11 mouse cellular contexts compared by ENCODE assay signal in genomic region chr4:129909261-129909731, GRCm38 (mm10). TPM values are rescaled to one million over a fixed set of nuclear protein-coding genes. Genes with fewer than 3 reads are reported as not detected.
DNase-seq lines count a peak whose midpoint lies in the region; ATAC-seq and TF ChIP-seq lines count a peak whose summit lies in the region.
"Had no signal": no experiment of that assay in that cellular context is flagged by ENCODE, and none has a peak within 500 bp of the region (broad histone marks: within the 10 kb centered on the region; RNA-seq: fewer than 3 reads in every experiment).

No protein-coding gene starts in this region.

- peak; percentile 70 for DNase-seq in adrenal gland, adult 2 months
- DNase-seq in adrenal gland, adult 18-20 months (ENCODE audit: low spot score in 2 of 2): no peak
- no peak for DNase-seq in liver, embryonic 11.5 days (ENCODE audit: low spot score)
- no peak for DNase-seq in midbrain, embryonic 11.5 days (ENCODE audit: low spot score, missing footprints)
- DNase-seq: embryo, embryonic 11 days; gastrocnemius, postnatal 14 days; liver had no signal

- no peak overlapping the region for H3K9ac ChIP-seq in liver, embryonic 16.5 days (ENCODE audit: low read depth, low read length)
- no peak overlapping the region for H3K9ac ChIP-seq in liver, embryonic 11.5 days (ENCODE audit: low read depth, low read length)
- no peak overlapping the region for H3K9ac ChIP-seq in midbrain, embryonic 11.5 days (ENCODE audit: low read length)
- H3K9ac ChIP-seq in hindbrain, embryonic 12.5 days: no peak overlapping the region

- TF ChIP-seq POLR2A in bone marrow, adult 2 months (IDR thresholded peaks at IDR 0.05; ENCODE audit: borderline replicate concordance, control insufficient read depth, low read depth, low read length): 0 out of 2 replicates have a peak, but pooled peaks have one; percentile 7

- peaks cover 12% of the 10 kb centered on the region for H3K4me1 ChIP-seq in liver, embryonic 16.5 days (ENCODE audit: control insufficient read depth, low read depth, low read length)
- H3K4me1 ChIP-seq in liver, embryonic 11.5 days (replicated peaks; ENCODE audit: control insufficient read depth, insufficient read depth, low read length): peaks cover 7% of the 10 kb centered on the region
- peaks cover 9% of the 10 kb centered on the region for H3K4me1 ChIP-seq in bone marrow, adult 2 months (ENCODE audit: control insufficient read depth, insufficient read depth, low read length)
- H3K4me1 ChIP-seq in midbrain, embryonic 11.5 days (ENCODE audit: control insufficient read depth, insufficient read depth, low read length): peaks cover 9% of the 10 kb centered on the region
- peaks cover 21% of the 10 kb centered on the region for H3K4me1 ChIP-seq in hindbrain, embryonic 12.5 days

- no peaks in the 10 kb centered on the region for H3K36me3 ChIP-seq in liver, embryonic 16.5 days (ENCODE audit: control insufficient read depth, insufficient read depth)
- H3K36me3 ChIP-seq in liver, embryonic 11.5 days (ENCODE audit: control insufficient read depth, insufficient read depth, low read length): no peaks in the 10 kb centered on the region
- no peaks in the 10 kb centered on the region for H3K36me3 ChIP-seq in midbrain, embryonic 11.5 days (ENCODE audit: control insufficient read depth, insufficient read depth, low read length)
- no peaks in the 10 kb centered on the region for H3K36me3 ChIP-seq in hindbrain, embryonic 12.5 days

- H3K9me3 ChIP-seq in liver, embryonic 16.5 days (replicated peaks; ENCODE audit: control insufficient read depth, low read length): no peaks in the 10 kb centered on the region
- H3K9me3 ChIP-seq in liver, embryonic 11.5 days (ENCODE audit: control insufficient read depth, low read length): no peaks in the 10 kb centered on the region
- H3K9me3 ChIP-seq in midbrain, embryonic 11.5 days (ENCODE audit: control insufficient read depth, low read length): no peaks in the 10 kb centered on the region
- no peaks in the 10 kb centered on the region for H3K9me3 ChIP-seq in hindbrain, embryonic 12.5 days (replicated peaks)

- 19% methylated on average over 4 of the region's 4 CpGs for WGBS in liver, embryonic 16.5 days (ENCODE audit: insufficient replicate concordance)
- WGBS in liver, embryonic 11.5 days: 36% methylated on average over 4 of the region's 4 CpGs
- 2% methylated on average over 4 of the region's 4 CpGs for WGBS in bone marrow, adult 2 months
- 78% methylated on average over 4 of the region's 4 CpGs for WGBS in midbrain, embryonic 11.5 days
- 69% methylated on average over 4 of the region's 4 CpGs for WGBS in hindbrain, embryonic 12.5 days

- no peak for TF ChIP-seq CTCF in bone marrow, adult 2 months (IDR thresholded peaks at IDR 0.05; ENCODE audit: control insufficient read depth, insufficient read depth, low read length)

- ATAC-seq in liver, embryonic 16.5 days (ENCODE audit: low read depth): no peak
- ATAC-seq in liver, embryonic 11.5 days (replicated peaks; ENCODE audit: low FRiP score): no peak
- ATAC-seq in megakaryocyte progenitor cell, adult 5-6 weeks (replicated peaks; ENCODE audit: poor library complexity): peak; percentile 45; the same call in 1 of the 2 replicates
- no peak for ATAC-seq in midbrain, embryonic 11.5 days (ENCODE audit: low FRiP score)
- no peak for ATAC-seq in hindbrain, embryonic 12.5 days (ENCODE audit: low FRiP score)

- no peak overlapping the region for H3K4me3 ChIP-seq in liver, embryonic 16.5 days (ENCODE audit: low read depth, low read length)
- no peak overlapping the region for H3K4me3 ChIP-seq in liver, embryonic 11.5 days (ENCODE audit: low read depth, low read length)
- H3K4me3 ChIP-seq in bone marrow, adult 2 months (replicated peaks; ENCODE audit: control insufficient read depth, low read depth, low read length): no peak overlapping the region
- no peak overlapping the region for H3K4me3 ChIP-seq in midbrain, embryonic 11.5 days (ENCODE audit: low read depth, low read length)
- H3K4me3 ChIP-seq in hindbrain, embryonic 12.5 days: no peak overlapping the region

- H3K27me3 ChIP-seq in liver, embryonic 16.5 days (ENCODE audit: control insufficient read depth, insufficient read depth, low read depth, low read length): no peaks in the 10 kb centered on the region
- H3K27me3 ChIP-seq in liver, embryonic 11.5 days (replicated peaks; ENCODE audit: control insufficient read depth, insufficient read depth, low read length): no peaks in the 10 kb centered on the region
- H3K27me3 ChIP-seq in midbrain, embryonic 11.5 days (ENCODE audit: control insufficient read depth, insufficient read depth, low read length): no peaks in the 10 kb centered on the region
- no peaks in the 10 kb centered on the region for H3K27me3 ChIP-seq in hindbrain, embryonic 12.5 days

- H3K27ac ChIP-seq in liver, embryonic 16.5 days (ENCODE audit: low read length): peak overlapping the region; percentile 14; the same call in 1 of the 2 replicates
- H3K27ac ChIP-seq in liver, embryonic 11.5 days (ENCODE audit: low read depth, low read length): no peak overlapping the region
- H3K27ac ChIP-seq in bone marrow, adult 2 months (ENCODE audit: control insufficient read depth, insufficient read depth, low read depth, low read length, poor library complexity): peak overlapping the region; percentile 76
- no peak overlapping the region for H3K27ac ChIP-seq in midbrain, embryonic 11.5 days (ENCODE audit: low read depth, low read length)
- no peak overlapping the region for H3K27ac ChIP-seq in hindbrain, embryonic 12.5 days

- no peak overlapping the region for H3K4me2 ChIP-seq in liver, embryonic 16.5 days (ENCODE audit: low read depth, low read length)
- H3K4me2 ChIP-seq in liver, embryonic 11.5 days: no peak overlapping the region
- H3K4me2 ChIP-seq in midbrain, embryonic 11.5 days: no peak overlapping the region
- H3K4me2 ChIP-seq in hindbrain, embryonic 12.5 days (replicated peaks): no peak overlapping the region

RNA-seq across cellular contexts. Expression of gene Spocd1, which starts 19.8 kb away (rescaled TPM):
- total RNA-seq in adrenal gland, adult 2 months (2021): 1 to 10 TPM in 1 of 2 experiments, under 1 TPM in 1; 0.92 to 1.1 TPM
- 3.2 and 3.7 TPM in 2 replicates for polyA plus RNA-seq in adrenal gland, adult 2 months (2012; rRNA removed)
- total RNA-seq in adrenal gland, adult 18-20 months (2021): under 1 TPM; 0.51 to 0.53 TPM
- polyA plus RNA-seq in liver, embryonic 16.5 days (2015; fragmentation: Nextera tagmentation; extraction: Ambion mirVana): not detected in 2 replicates
- polyA plus RNA-seq in liver, embryonic 11.5 days (2014; fragmentation: Nextera tagmentation; extraction: Ambion mirVana): 0.07 and 0.17 TPM in 2 replicates
- not detected in 2 replicates for polyA plus RNA-seq in bone marrow, adult 2 months (2011; ENCODE audit: insufficient read depth, insufficient read length, low replicate concordance, missing spikeins)
- total RNA-seq in megakaryocyte progenitor cell, adult 5-6 weeks (2015): 0.05 and 0.49 TPM in 2 replicates
- 0.04 and 0.81 TPM in 2 replicates for total RNA-seq in megakaryocyte progenitor cell, adult 5-6 weeks (2017)
- polyA plus RNA-seq in midbrain, embryonic 11.5 days (2014; fragmentation: Nextera tagmentation; extraction: Ambion mirVana): not detected in 2 replicates
- 0.06 TPM in 1 of 2 replicates, not detected in the other for polyA plus RNA-seq in hindbrain, embryonic 12.5 days (2016; fragmentation: Nextera tagmentation; extraction: Ambion mirVana)
- total RNA-seq: gastrocnemius, postnatal 14 days had no signal

Comparison
In these comparisons a context has a peak if more than half of its experiments do, and no peak if none do; other contexts are left out.
1. H3K27ac ChIP-seq: peak in liver, embryonic 16.5 days (single experiment) and bone marrow, adult 2 months (single experiment); none in liver, embryonic 11.5 days (single experiment), midbrain, embryonic 11.5 days (single experiment) and hindbrain, embryonic 12.5 days (single experiment).